Mouse (Mus musculus) liver, embryonic 14.5 days (tissue): ENCODE measurements around the gene Mtap.

Source experiments
- CTCF ChIP-seq: IDR thresholded peaks from 2 replicates; pipeline ENCODE4 v1.5.1; 2016; ENCODE audit warnings: antibody characterized with exemption, low read depth, control low read depth
- EP300 ChIP-seq: IDR thresholded peaks from 2 replicates; pipeline ENCODE4 v1.6.1; 2016; ENCODE audit warnings: antibody characterized with exemption, low read depth

DNA sequence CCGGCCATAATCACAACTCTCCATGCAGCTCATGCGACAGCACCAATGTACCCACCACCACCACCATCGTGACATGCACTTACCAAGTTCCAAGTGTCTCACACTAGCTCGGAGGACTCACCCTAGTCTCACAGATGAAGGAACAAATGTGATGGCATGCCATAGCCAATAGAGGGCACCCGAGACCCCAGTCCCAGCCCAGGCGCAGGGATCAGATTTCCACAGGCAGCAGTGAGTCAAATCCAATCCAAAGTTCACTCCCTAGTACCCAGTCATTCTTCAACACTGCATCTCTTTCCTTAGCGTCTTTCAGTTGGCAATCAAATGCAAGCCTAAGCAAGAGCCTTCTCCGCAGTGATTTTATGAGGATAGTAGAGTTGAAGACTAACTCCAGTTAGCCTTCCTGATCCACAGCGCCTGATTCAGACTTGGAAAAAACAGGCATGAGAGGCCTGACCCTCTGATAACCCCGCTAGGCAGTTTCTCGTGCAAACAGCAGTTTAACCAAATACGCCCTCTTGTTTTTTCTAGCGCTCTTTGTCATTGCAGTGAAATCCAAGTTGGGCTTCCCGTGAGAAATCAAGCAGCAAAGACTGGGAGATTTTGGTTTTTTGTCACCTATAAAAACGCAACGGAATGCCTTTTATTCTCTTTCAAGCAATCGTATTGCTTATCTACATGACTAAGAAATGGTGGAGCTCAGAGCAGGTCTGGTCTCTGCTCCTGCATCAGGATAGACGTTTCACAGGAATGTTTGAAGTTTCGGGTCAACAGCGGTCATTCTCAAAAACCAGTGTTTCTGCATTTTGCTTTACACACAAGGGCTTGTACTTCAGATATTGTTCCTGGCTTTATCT lies 8.6 kb upstream of the Mtap start:
- no peak for TF ChIP-seq EP300
- TF ChIP-seq CTCF: peak; percentile 80
